Mouse (Mus musculus): ENCODE measurements around the gene Asic2.

GRCm38 (mm10) chr11:81124363-81124762 lies 843.9 kb downstream of the Asic2 start:
- TF ChIP-seq POLR2A (IDR thresholded peaks at IDR 0.05; ENCODE audit: control insufficient read depth, extremely low read depth, insufficient read depth, low read length, poor library complexity), result no peak
- TF ChIP-seq CTCF (IDR thresholded peaks at IDR 0.05; ENCODE audit: borderline replicate concordance, control insufficient read depth, extremely low read depth, insufficient read depth, low read length, poor library complexity), result no peak
